Mouse (Mus musculus) intestine, embryonic 14.5 days (tissue): Measurements from ENCODE around the gene Snrpd2. TPM values are rescaled to one million over a fixed set of nuclear protein-coding genes. Genes with fewer than 3 reads are reported as not detected.
A peak's percentile ranks its signal among the peaks of the same experiment; 100 is the strongest.

Experiments used
- ATAC-seq: fragments of 200-750 bp; cut with Nextera tagmentation; replicated peaks from 2 replicates; pipeline ENCODE4 v1.8.0; 2017; ENCODE audit warnings: low read depth, moderate number of reproducible peaks, moderate TSS enrichment, moderate library complexity; ENCODE audit not compliant: low FRiP score, low TSS enrichment
- DNase-seq: peaks from one replicate; pipeline ENCODE4 v3.0.0-alpha.2; 2018; ENCODE audit warnings: low spot score
- H3K27ac ChIP-seq: fragments of 300-500 bp; sonication (generic); 2 replicates; pipeline ENCODE4 v1.5.1; 2014; ENCODE audit warnings: low read depth, mild to moderate bottlenecking, control low read depth
- H3K27me3 ChIP-seq: fragments of 300-500 bp; sonication (generic); replicated peaks from 2 replicates; pipeline ENCODE4 v1.6.1; 2014; ENCODE audit warnings: low read length, control low read depth; ENCODE audit not compliant: control insufficient read depth, insufficient read depth
- H3K36me3 ChIP-seq: fragments of 300-500 bp; sonication (generic); 2 replicates; pipeline ENCODE4 v1.6.1; 2014; ENCODE audit warnings: low read length, control low read depth; ENCODE audit not compliant: control insufficient read depth, insufficient read depth
- H3K4me1 ChIP-seq: fragments of 300-500 bp; sonication (generic); replicated peaks from 2 replicates; pipeline ENCODE4 v1.6.1; 2014; ENCODE audit warnings: low read length, control low read depth, mixed read lengths; ENCODE audit not compliant: control insufficient read depth, insufficient read depth
- H3K4me2 ChIP-seq: fragments of 300-500 bp; sonication (generic); 2 replicates; pipeline ENCODE4 v1.6.1; 2014; ENCODE audit warnings: low read length
- H3K4me3 ChIP-seq: fragments of 300-500 bp; sonication (generic); 2 replicates; pipeline ENCODE4 v1.5.1; 2014; ENCODE audit warnings: low read depth, low read length, control low read depth, mixed read lengths
- H3K9ac ChIP-seq: fragments of 300-500 bp; sonication (generic); 2 replicates; pipeline ENCODE4 v1.6.1; 2014; ENCODE audit warnings: mild to moderate bottlenecking, low read length
- H3K9me3 ChIP-seq: fragments of 300-500 bp; sonication (generic); 2 replicates; pipeline ENCODE4 v1.6.1; 2016; ENCODE audit warnings: low read length, control low read depth; ENCODE audit not compliant: control insufficient read depth
- WGBS: fragments of 180-500 bp; shearing (Covaris S2); extraction: QIAGEN DNeasy Blood & Tissue Kit; methylation state at CpG from one replicate; pipeline ENCODE4 v1.1.7; 2014; 5-methylcytosine and 5-hydroxymethylcytosine counted together
- polyA plus RNA-seq: library from polyadenylated mRNA; unstranded; fragments of >200 nt; fragmentation: Nextera tagmentation; extraction: Ambion mirVana; gene quantifications from 2 replicates; pipeline ENCODE4 v1.2.1, GENCODE M21; 2014

The Snrpd2 gene
- polyA plus RNA-seq: 166 and 167 TPM in 2 replicates

- H3K4me1 ChIP-seq: peaks cover 14% of the 10 kb centered on the region
- peak within 1 kb of the TSS; percentile 71 for H3K4me2 ChIP-seq
- peak within 1 kb of the TSS; percentile 91 for H3K4me3 ChIP-seq
- H3K27ac ChIP-seq: peak within 1 kb of the TSS; percentile 71
- no peaks in the 10 kb centered on the region for H3K9me3 ChIP-seq
- peak within 1 kb of the TSS; percentile 79 for H3K9ac ChIP-seq
- whole genome bisulfite sequencing: under 1% methylated on average over 24 of the region's 24 CpGs
- peaks cover 31% of the 10 kb centered on the region for H3K36me3 ChIP-seq
- peak; percentile 93 for ATAC-seq
- peak; percentile 99 for DNase-seq
- H3K27me3 ChIP-seq: no peaks in the 10 kb centered on the region
These were observed at the start of gene Snrpd2 for GRCm38 (mm10) chr7:19149626-19150025. Gene Snrpd2, plus strand, starts transcription at chr7:19149722.

GRCm38 (mm10) chr7:19100290-19100689 is 49.2 kb upstream of the Snrpd2 start:
- 74% methylated on average over 1 of the region's 1 CpGs for WGBS
- H3K4me3 ChIP-seq: no peak overlapping the region
- H3K9me3 ChIP-seq: no peaks in the 10 kb centered on the region
- no peak for ATAC-seq
- H3K27me3 ChIP-seq: no peaks in the 10 kb centered on the region
- H3K9ac ChIP-seq: no peak overlapping the region
- no peak overlapping the region for H3K27ac ChIP-seq
- DNase-seq: no peak
- H3K36me3 ChIP-seq: peaks cover 17% of the 10 kb centered on the region
- H3K4me2 ChIP-seq: no peak overlapping the region
- peaks cover 17% of the 10 kb centered on the region for H3K4me1 ChIP-seq

- H3K9ac ChIP-seq: no peak overlapping the region
- no peaks in the 10 kb centered on the region for H3K27me3 ChIP-seq
- no peak overlapping the region for H3K4me3 ChIP-seq
- H3K9me3 ChIP-seq: no peaks in the 10 kb centered on the region
- no peak overlapping the region for H3K4me2 ChIP-seq
- H3K36me3 ChIP-seq: no peaks in the 10 kb centered on the region
- no peak overlapping the region for H3K27ac ChIP-seq
- ATAC-seq (no peak), DNase-seq (no peak)
- no peaks in the 10 kb centered on the region for H3K4me1 ChIP-seq
These were observed 45.8 kb upstream of the Snrpd2 start for GRCm38 (mm10) chr7:19103741-19104140.

- ATAC-seq (no peak), DNase-seq (no peak)
- no peaks in the 10 kb centered on the region for H3K27me3 ChIP-seq
- H3K27ac ChIP-seq: no peak overlapping the region
- no peak overlapping the region for H3K9ac ChIP-seq
- no peak overlapping the region for H3K4me2 ChIP-seq
- 79% methylated on average over 2 of the region's 2 CpGs for WGBS
- no peak overlapping the region for H3K4me3 ChIP-seq
- no peaks in the 10 kb centered on the region for H3K36me3 ChIP-seq
- no peaks in the 10 kb centered on the region for H3K9me3 ChIP-seq
- H3K4me1 ChIP-seq: no peaks in the 10 kb centered on the region
These were observed 45.0 kb upstream of the Snrpd2 start for GRCm38 (mm10) chr7:19104486-19104885.

- Histone ChIP-seq H3K9me3 (no peaks in the 10 kb centered on the region), H3K4me2 (no peak overlapping the region), H3K27me3 (no peaks in the 10 kb centered on the region), H3K4me1 (no peaks in the 10 kb centered on the region), H3K4me3 (no peak overlapping the region), H3K9ac (no peak overlapping the region), H3K27ac (no peak overlapping the region), H3K36me3 (no peaks in the 10 kb centered on the region)
- no peak for ATAC-seq
- DNase-seq: no peak
- 62% methylated on average over 3 of the region's 3 CpGs for WGBS
These were observed 42.1 kb upstream of the Snrpd2 start for GRCm38 (mm10) chr7:19107436-19107835.

- H3K4me3 ChIP-seq: no peak overlapping the region
- H3K9me3 ChIP-seq: no peaks in the 10 kb centered on the region
- no peaks in the 10 kb centered on the region for H3K4me1 ChIP-seq
- ATAC-seq: no peak
- no peak for DNase-seq
- no peak overlapping the region for H3K27ac ChIP-seq
- H3K9ac ChIP-seq: no peak overlapping the region
- 81% methylated on average over 1 of the region's 1 CpGs for WGBS
- no peaks in the 10 kb centered on the region for H3K27me3 ChIP-seq
- no peak overlapping the region for H3K4me2 ChIP-seq
- H3K36me3 ChIP-seq: no peaks in the 10 kb centered on the region
These were observed 40.0 kb upstream of the Snrpd2 start for GRCm38 (mm10) chr7:19109565-19109964.

GRCm38 (mm10) chr7:19118028-19118771 is 31.3 kb upstream of the Snrpd2 start, which contains the start of gene Gm4969:
Gene Gm4969, minus strand, starts transcription at chr7:19118368.
- H3K27me3 ChIP-seq: no peaks in the 10 kb centered on the region
- H3K4me2 ChIP-seq: peak within 1 kb of the TSS; percentile 50
- WGBS: 19% methylated on average over 64 of the region's 64 CpGs
- H3K27ac ChIP-seq: no peak within 1 kb of the TSS
- DNase-seq (peak; percentile 80), ATAC-seq (peak; percentile 38; the same call in 1 of the 2 replicates)
- H3K9me3 ChIP-seq: peaks cover 7% of the 10 kb centered on the region; the same call in 1 of the 2 replicates
- no peaks in the 10 kb centered on the region for H3K36me3 ChIP-seq
- H3K4me1 ChIP-seq: peaks cover 8% of the 10 kb centered on the region
- H3K4me3 ChIP-seq: peak within 1 kb of the TSS; percentile 27
- H3K9ac ChIP-seq: no peak within 1 kb of the TSS

GRCm38 (mm10) chr7:19119083-19119482 is 30.4 kb upstream of the Snrpd2 start:
- Histone ChIP-seq H3K36me3 (no peaks in the 10 kb centered on the region), H3K4me1 (peaks cover 8% of the 10 kb centered on the region), H3K9ac (no peak overlapping the region), H3K27me3 (no peaks in the 10 kb centered on the region), H3K27ac (no peak overlapping the region), H3K4me3 (no peak overlapping the region), H3K4me2 (no peak overlapping the region), H3K9me3 (peaks cover 7% of the 10 kb centered on the region; the same call in 1 of the 2 replicates)
- DNase-seq: no peak
- peak; percentile 2; the same call in 1 of the 2 replicates for ATAC-seq
- 92% methylated on average over 8 of the region's 8 CpGs for WGBS
